Mouse (Mus musculus): ENCODE data around the gene Arl5a. TPM values are rescaled to one million over a fixed set of nuclear protein-coding genes. Genes with fewer than 3 reads are reported as not detected.

The Arl5a gene
- polyA plus RNA-seq, 1 experiment from 2014 or later = 31.1 TPM

GRCm38 (mm10) chr2:52389975-52390374 lies 34.7 kb downstream of the Arl5a start:
- no peaks in the 10 kb centered on the region for H3K9me3 ChIP-seq (ENCODE audit: control insufficient read depth)
- H3K9ac ChIP-seq (ENCODE audit: low read depth, low read length) = no peak overlapping the region
- no peak overlapping the region for H3K27ac ChIP-seq (ENCODE audit: low read depth, low read length)
- no peaks in the 10 kb centered on the region for H3K4me1 ChIP-seq (replicated peaks; ENCODE audit: control insufficient read depth, insufficient read depth, low read length)
- H3K4me2 ChIP-seq (replicated peaks; ENCODE audit: low read depth) = no peak overlapping the region
- no peaks in the 10 kb centered on the region for H3K36me3 ChIP-seq (ENCODE audit: control insufficient read depth, insufficient read depth)
- ATAC-seq = no peak
- 70% methylated on average over 3 of the region's 3 CpGs for WGBS
- no peaks in the 10 kb centered on the region for H3K27me3 ChIP-seq (replicated peaks; ENCODE audit: control insufficient read depth, insufficient read depth, low read length)
- no peak for TF ChIP-seq CTCF (IDR thresholded peaks at IDR 0.05; ENCODE audit: low read depth)
- no peak overlapping the region for H3K4me3 ChIP-seq (ENCODE audit: low read depth, low read length)

DNA sequence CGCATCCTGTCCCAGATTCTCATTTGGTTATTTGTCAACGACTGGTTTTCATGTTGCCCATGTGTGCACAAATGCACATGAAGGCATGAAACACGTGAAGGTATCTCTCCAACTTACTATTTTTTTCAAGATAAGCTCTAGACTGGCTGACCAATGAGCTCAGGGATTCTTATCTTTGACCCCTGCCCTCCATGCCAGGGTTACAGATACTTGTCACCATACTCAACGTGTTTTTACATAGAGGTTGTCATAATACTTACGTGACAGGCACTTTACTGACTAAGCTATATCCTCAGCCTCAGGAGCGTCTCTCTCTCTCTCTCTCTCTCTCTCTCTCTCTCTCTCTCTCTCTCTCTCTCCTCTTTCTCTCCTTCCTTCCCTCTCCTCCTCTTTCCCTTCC lies 38.2 kb downstream of the Arl5a start:
- H3K4me2 ChIP-seq (replicated peaks; ENCODE audit: low read depth) = no peak overlapping the region
- H3K27me3 ChIP-seq (replicated peaks; ENCODE audit: control insufficient read depth, insufficient read depth, low read length) = no peaks in the 10 kb centered on the region
- H3K27ac ChIP-seq (ENCODE audit: low read depth, low read length) = no peak overlapping the region
- no peaks in the 10 kb centered on the region for H3K4me1 ChIP-seq (replicated peaks; ENCODE audit: control insufficient read depth, insufficient read depth, low read length)
- peak; percentile 59; the same call in 1 of the 2 replicates for ATAC-seq
- H3K9ac ChIP-seq (ENCODE audit: low read depth, low read length) = no peak overlapping the region
- WGBS = 59% methylated on average over 6 of the region's 6 CpGs
- no peak for TF ChIP-seq CTCF (IDR thresholded peaks at IDR 0.05; ENCODE audit: low read depth)
- H3K9me3 ChIP-seq (ENCODE audit: control insufficient read depth) = no peaks in the 10 kb centered on the region
- H3K4me3 ChIP-seq (ENCODE audit: low read depth, low read length) = no peak overlapping the region
- no peaks in the 10 kb centered on the region for H3K36me3 ChIP-seq (ENCODE audit: control insufficient read depth, insufficient read depth)

GRCm38 (mm10) chr2:52386037-52386436 lies 38.7 kb downstream of the Arl5a start:
- Histone ChIP-seq H3K27me3 (replicated peaks; ENCODE audit: control insufficient read depth, insufficient read depth, low read length) (no peaks in the 10 kb centered on the region), H3K9me3 (ENCODE audit: control insufficient read depth) (no peaks in the 10 kb centered on the region), H3K27ac (ENCODE audit: low read depth, low read length) (no peak overlapping the region), H3K36me3 (ENCODE audit: control insufficient read depth, insufficient read depth) (no peaks in the 10 kb centered on the region), H3K4me3 (ENCODE audit: low read depth, low read length) (no peak overlapping the region), H3K4me2 (replicated peaks; ENCODE audit: low read depth) (peak overlapping the region; percentile 21; the same call in 1 of the 2 replicates), H3K4me1 (replicated peaks; ENCODE audit: control insufficient read depth, insufficient read depth, low read length) (no peaks in the 10 kb centered on the region), H3K9ac (ENCODE audit: low read depth, low read length) (no peak overlapping the region)
- no peak for ATAC-seq
- no peak for TF ChIP-seq CTCF (IDR thresholded peaks at IDR 0.05; ENCODE audit: low read depth)
- WGBS = 36% methylated on average over 7 of the region's 7 CpGs

DNA sequence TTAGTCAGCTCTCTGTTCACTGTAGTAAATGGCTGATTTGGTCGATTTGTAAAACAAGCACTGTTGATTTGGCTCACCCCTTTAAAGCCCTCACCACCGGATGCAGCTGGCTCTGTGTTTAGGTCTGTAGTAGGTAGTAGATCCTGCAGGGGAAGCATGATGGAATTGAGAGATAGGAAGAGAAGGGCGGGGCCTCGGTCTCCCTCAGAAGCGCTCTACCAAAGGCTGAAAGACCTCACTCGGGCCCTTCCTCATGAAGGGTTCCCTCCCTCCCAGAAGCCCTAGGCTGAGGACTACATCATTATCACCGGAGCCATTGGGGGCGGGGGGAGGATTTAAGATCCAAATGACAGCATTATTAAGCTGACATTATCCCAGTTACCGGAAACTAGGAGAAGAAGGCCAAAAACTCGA lies 45.8 kb downstream of the Arl5a start:
- no peaks in the 10 kb centered on the region for H3K4me1 ChIP-seq (replicated peaks; ENCODE audit: control insufficient read depth, insufficient read depth, low read length)
- no peak for TF ChIP-seq CTCF (IDR thresholded peaks at IDR 0.05; ENCODE audit: low read depth)
- no peak overlapping the region for H3K27ac ChIP-seq (ENCODE audit: low read depth, low read length)
- H3K9ac ChIP-seq (ENCODE audit: low read depth, low read length) = no peak overlapping the region
- H3K9me3 ChIP-seq (ENCODE audit: control insufficient read depth) = no peaks in the 10 kb centered on the region
- peak overlapping the region; percentile 37 for H3K4me2 ChIP-seq (replicated peaks; ENCODE audit: low read depth)
- H3K4me3 ChIP-seq (ENCODE audit: low read depth, low read length) = no peak overlapping the region
- ATAC-seq = no peak
- WGBS = 69% methylated on average over 10 of the region's 10 CpGs
- H3K27me3 ChIP-seq (replicated peaks; ENCODE audit: control insufficient read depth, insufficient read depth, low read length) = no peaks in the 10 kb centered on the region
- H3K36me3 ChIP-seq (ENCODE audit: control insufficient read depth, insufficient read depth) = no peaks in the 10 kb centered on the region

DNA sequence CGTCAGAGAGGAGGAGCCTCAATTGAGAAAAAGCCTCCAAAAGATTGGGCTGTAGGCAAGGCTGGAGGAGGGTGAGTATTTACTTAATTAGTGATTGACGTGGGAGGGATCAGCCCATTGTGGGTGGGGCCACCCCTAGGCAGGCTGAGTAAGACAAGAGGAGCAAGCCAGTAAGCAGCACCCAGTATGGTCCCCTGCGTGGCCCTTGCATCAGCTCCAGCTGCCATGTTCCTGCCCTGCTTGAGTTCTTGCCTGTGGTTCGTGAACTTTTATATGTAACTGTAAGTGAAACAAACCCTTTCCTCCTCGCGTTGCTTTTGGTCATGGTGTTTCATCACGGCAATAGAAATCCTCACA lies 46.3 kb downstream of the Arl5a start, which contains the start of gene Neb:
Gene Neb (minus strand): TSS at position 27 of the 357 bp plus-strand sequence.
- 0 out of 2 replicates have a peak, but pooled peaks have one; percentile 25 for ATAC-seq
- H3K36me3 ChIP-seq (ENCODE audit: control insufficient read depth, insufficient read depth) = no peaks in the 10 kb centered on the region
- no peak within 1 kb of the TSS for H3K27ac ChIP-seq (ENCODE audit: low read depth, low read length)
- no peaks in the 10 kb centered on the region for H3K4me1 ChIP-seq (replicated peaks; ENCODE audit: control insufficient read depth, insufficient read depth, low read length)
- no peaks in the 10 kb centered on the region for H3K9me3 ChIP-seq (ENCODE audit: control insufficient read depth)
- no peaks in the 10 kb centered on the region for H3K27me3 ChIP-seq (replicated peaks; ENCODE audit: control insufficient read depth, insufficient read depth, low read length)
- 53% methylated on average over 7 of the region's 7 CpGs for WGBS
- peak within 1 kb of the TSS; percentile 37 for H3K4me2 ChIP-seq (replicated peaks; ENCODE audit: low read depth)
- no peak within 1 kb of the TSS for H3K4me3 ChIP-seq (ENCODE audit: low read depth, low read length)
- no peak for TF ChIP-seq CTCF (IDR thresholded peaks at IDR 0.05; ENCODE audit: low read depth)
- no peak within 1 kb of the TSS for H3K9ac ChIP-seq (ENCODE audit: low read depth, low read length)

DNA sequence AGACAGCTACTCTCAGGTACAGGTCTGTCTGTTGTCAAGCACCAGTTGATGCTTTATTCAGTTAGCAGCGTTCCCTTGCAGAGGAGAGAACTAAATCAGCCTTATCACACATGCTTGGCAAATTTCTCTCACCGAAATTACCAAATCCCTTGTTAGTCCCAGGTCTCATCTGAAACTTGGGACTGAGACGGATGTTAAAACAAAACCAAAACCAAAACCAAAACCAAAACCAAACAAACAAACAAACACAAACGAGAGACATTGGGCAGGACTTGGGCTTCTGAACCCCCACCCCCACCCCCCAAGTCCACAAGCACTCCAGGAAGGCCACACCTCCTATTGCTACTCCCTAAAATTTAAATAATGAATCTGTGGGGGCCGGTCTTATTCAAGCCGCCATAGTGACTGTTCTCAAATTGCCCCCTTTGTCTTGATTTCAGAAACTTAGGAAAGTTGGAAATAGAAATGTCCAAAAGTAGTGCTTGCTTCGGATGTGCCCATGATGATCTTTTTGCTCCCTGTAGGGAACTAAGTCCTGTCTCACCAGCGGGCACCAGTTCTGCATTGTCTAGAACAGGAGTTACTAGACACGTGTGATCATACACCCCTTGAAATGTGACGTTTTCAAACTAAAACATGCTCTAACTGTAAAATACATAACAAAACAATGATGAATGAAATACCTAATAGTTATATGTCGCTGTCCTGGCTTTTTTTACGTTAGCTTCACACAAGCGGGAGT lies 46.8 kb downstream of the Arl5a start:
- TF ChIP-seq CTCF (IDR thresholded peaks at IDR 0.05; ENCODE audit: low read depth) = no peak
- ATAC-seq = no peak
- Histone ChIP-seq H3K9ac (ENCODE audit: low read depth, low read length) (no peak overlapping the region), H3K4me1 (replicated peaks; ENCODE audit: control insufficient read depth, insufficient read depth, low read length) (no peaks in the 10 kb centered on the region), H3K4me2 (replicated peaks; ENCODE audit: low read depth) (peak overlapping the region; percentile 37), H3K36me3 (ENCODE audit: control insufficient read depth, insufficient read depth) (no peaks in the 10 kb centered on the region), H3K4me3 (ENCODE audit: low read depth, low read length) (no peak overlapping the region), H3K27me3 (replicated peaks; ENCODE audit: control insufficient read depth, insufficient read depth, low read length) (no peaks in the 10 kb centered on the region), H3K27ac (ENCODE audit: low read depth, low read length) (no peak overlapping the region), H3K9me3 (ENCODE audit: control insufficient read depth) (no peaks in the 10 kb centered on the region)
- WGBS = 54% methylated on average over 13 of the region's 13 CpGs

Measured in intestine, postnatal 0 days (tissue).